Mouse (Mus musculus): ENCODE measurements around the gene Map4k3. TPM values are rescaled to one million over a fixed set of nuclear protein-coding genes. Genes with fewer than 3 reads are reported as not detected.
"Not testable (repeated sequence)": the region's sequence is repeated elsewhere in the genome, so short reads cannot be mapped to it uniquely, and the experiment has no call there.

Map4k3 gene
- polyA plus RNA-seq, 1 experiment, result 14.4 TPM

- Histone ChIP-seq H3K36me3 (ENCODE audit: control insufficient read depth, insufficient read depth, low read length) (no peaks in the 10 kb centered on the region), H3K4me3 (ENCODE audit: control insufficient read depth, low read depth, low read length) (no peak overlapping the region), H3K27ac (ENCODE audit: control insufficient read depth, insufficient read depth, low read depth, low read length) (no peak overlapping the region), H3K27me3 (ENCODE audit: control insufficient read depth, insufficient read depth, low read length) (no peaks in the 10 kb centered on the region), H3K4me1 (ENCODE audit: control insufficient read depth, insufficient read depth, low read length) (no peaks in the 10 kb centered on the region)
- no peak for TF ChIP-seq POLR2A (IDR thresholded peaks at IDR 0.05; ENCODE audit: control insufficient read depth, low read depth, low read length)
- no peak for TF ChIP-seq CTCF (IDR thresholded peaks at IDR 0.05; ENCODE audit: control insufficient read depth, insufficient read depth, insufficient replicate concordance, low read depth, low read length)
Measured at GRCm38 (mm10) chr17:80568842-80569601, 159.3 kb downstream of the Map4k3 start.

- no peak for TF ChIP-seq CTCF (IDR thresholded peaks at IDR 0.05; ENCODE audit: control insufficient read depth, insufficient read depth, insufficient replicate concordance, low read depth, low read length)
- TF ChIP-seq POLR2A (IDR thresholded peaks at IDR 0.05; ENCODE audit: control insufficient read depth, low read depth, low read length), result no peak
- Histone ChIP-seq H3K4me1 (ENCODE audit: control insufficient read depth, insufficient read depth, low read length) (no peaks in the 10 kb centered on the region), H3K4me3 (ENCODE audit: control insufficient read depth, low read depth, low read length) (no peak overlapping the region), H3K27ac (ENCODE audit: control insufficient read depth, insufficient read depth, low read depth, low read length) (no peak overlapping the region), H3K27me3 (ENCODE audit: control insufficient read depth, insufficient read depth, low read length) (no peaks in the 10 kb centered on the region), H3K36me3 (ENCODE audit: control insufficient read depth, insufficient read depth, low read length) (no peaks in the 10 kb centered on the region)
Measured at GRCm38 (mm10) chr17:80568441-80568840, 159.8 kb downstream of the Map4k3 start.

- H3K36me3 ChIP-seq (ENCODE audit: control insufficient read depth, insufficient read depth, low read length), result no peaks in the 10 kb centered on the region
- no peaks in the 10 kb centered on the region; the same call in 1 of the 2 replicates for H3K4me1 ChIP-seq (ENCODE audit: control insufficient read depth, insufficient read depth, low read length)
- H3K27me3 ChIP-seq (ENCODE audit: control insufficient read depth, insufficient read depth, low read length), result no peaks in the 10 kb centered on the region
- no peak for TF ChIP-seq CTCF (IDR thresholded peaks at IDR 0.05; ENCODE audit: control insufficient read depth, insufficient read depth, insufficient replicate concordance, low read depth, low read length)
- TF ChIP-seq POLR2A (IDR thresholded peaks at IDR 0.05; ENCODE audit: control insufficient read depth, low read depth, low read length), result no peak
- no peak overlapping the region for H3K27ac ChIP-seq (ENCODE audit: control insufficient read depth, insufficient read depth, low read depth, low read length)
- H3K4me3 ChIP-seq (ENCODE audit: control insufficient read depth, low read depth, low read length), result no peak overlapping the region
Measured at GRCm38 (mm10) chr17:80564611-80564924, 163.7 kb downstream of the Map4k3 start.

- H3K4me3 ChIP-seq (ENCODE audit: control insufficient read depth, low read depth, low read length); H3K27ac ChIP-seq (ENCODE audit: control insufficient read depth, insufficient read depth, low read depth, low read length); H3K4me1 ChIP-seq (ENCODE audit: control insufficient read depth, insufficient read depth, low read length): not testable (repeated sequence)
Measured at GRCm38 (mm10) chr17:80563762-80564610, 164.3 kb downstream of the Map4k3 start.

GRCm38 (mm10) chr17:80562792-80563191 lies 165.5 kb downstream of the Map4k3 start:
- no peaks in the 10 kb centered on the region; the same call in 1 of the 2 replicates for H3K36me3 ChIP-seq (ENCODE audit: control insufficient read depth, insufficient read depth, low read length)
- peaks cover 4% of the 10 kb centered on the region for H3K4me1 ChIP-seq (ENCODE audit: control insufficient read depth, insufficient read depth, low read length)
- no peak for TF ChIP-seq CTCF (IDR thresholded peaks at IDR 0.05; ENCODE audit: control insufficient read depth, insufficient read depth, insufficient replicate concordance, low read depth, low read length)
- no peak for TF ChIP-seq POLR2A (IDR thresholded peaks at IDR 0.05; ENCODE audit: control insufficient read depth, low read depth, low read length)
- no peaks in the 10 kb centered on the region for H3K27me3 ChIP-seq (ENCODE audit: control insufficient read depth, insufficient read depth, low read length)
- H3K27ac ChIP-seq (ENCODE audit: control insufficient read depth, insufficient read depth, low read depth, low read length), result no peak overlapping the region
- no peak overlapping the region for H3K4me3 ChIP-seq (ENCODE audit: control insufficient read depth, low read depth, low read length)

More at GRCm38 (mm10) chr17:80563762-80564610, 164.3 kb downstream of the Map4k3 start:
- H3K36me3 ChIP-seq (ENCODE audit: control insufficient read depth, insufficient read depth, low read length); H3K27me3 ChIP-seq (ENCODE audit: control insufficient read depth, insufficient read depth, low read length): not testable (repeated sequence)

- Histone ChIP-seq H3K4me3 (ENCODE audit: control insufficient read depth, low read depth, low read length) (no peak overlapping the region), H3K27ac (ENCODE audit: control insufficient read depth, insufficient read depth, low read depth, low read length) (no peak overlapping the region), H3K36me3 (ENCODE audit: control insufficient read depth, insufficient read depth, low read length) (no peaks in the 10 kb centered on the region; the same call in none of the 2 replicates), H3K4me1 (ENCODE audit: control insufficient read depth, insufficient read depth, low read length) (peaks cover 4% of the 10 kb centered on the region), H3K27me3 (ENCODE audit: control insufficient read depth, insufficient read depth, low read length) (no peaks in the 10 kb centered on the region)
- TF ChIP-seq POLR2A (IDR thresholded peaks at IDR 0.05; ENCODE audit: control insufficient read depth, low read depth, low read length), result no peak
- TF ChIP-seq CTCF (IDR thresholded peaks at IDR 0.05; ENCODE audit: control insufficient read depth, insufficient read depth, insufficient replicate concordance, low read depth, low read length), result peak; percentile 83; the same call in 1 of the 2 replicates
Measured at GRCm38 (mm10) chr17:80560669-80561401, 167.4 kb downstream of the Map4k3 start.

GRCm38 (mm10) chr17:80559745-80560144 lies 168.5 kb downstream of the Map4k3 start:
- H3K27me3 ChIP-seq (ENCODE audit: control insufficient read depth, insufficient read depth, low read length), result no peaks in the 10 kb centered on the region
- no peak for TF ChIP-seq POLR2A (IDR thresholded peaks at IDR 0.05; ENCODE audit: control insufficient read depth, low read depth, low read length)
- peak; percentile 8; the same call in 1 of the 2 replicates for TF ChIP-seq CTCF (IDR thresholded peaks at IDR 0.05; ENCODE audit: control insufficient read depth, insufficient read depth, insufficient replicate concordance, low read depth, low read length)
- H3K4me1 ChIP-seq (ENCODE audit: control insufficient read depth, insufficient read depth, low read length), result peaks cover 4% of the 10 kb centered on the region
- H3K27ac ChIP-seq (ENCODE audit: control insufficient read depth, insufficient read depth, low read depth, low read length), result no peak overlapping the region
- no peaks in the 10 kb centered on the region; the same call in none of the 2 replicates for H3K36me3 ChIP-seq (ENCODE audit: control insufficient read depth, insufficient read depth, low read length)
- no peak overlapping the region for H3K4me3 ChIP-seq (ENCODE audit: control insufficient read depth, low read depth, low read length)
